Mouse (Mus musculus): ENCODE measurements at regions not wholly inside any gene's neighbourhood (a gene's known extent, or its start where the extent isn't known, plus 50 kb on each side); places are given as distances from the start of the nearest gene placed in this dataset.

GRCm38 (mm10) chr11:44238598-44238997, 161.3 kb upstream of the Il12b start:
- no peak for DNase-seq (ENCODE audit: low spot score)
- H3K36me3 ChIP-seq (ENCODE audit: control insufficient read depth, insufficient read depth, low read length) = no peaks in the 10 kb centered on the region
- no peaks in the 10 kb centered on the region for H3K27me3 ChIP-seq (ENCODE audit: control insufficient read depth, insufficient read depth, low read length)
- no peak overlapping the region for H3K4me3 ChIP-seq (ENCODE audit: low read depth, low read length)
- 88% methylated on average over 8 of the region's 8 CpGs for WGBS
- no peak overlapping the region for H3K9ac ChIP-seq (ENCODE audit: low read depth, low read length)
- no peak for ATAC-seq (ENCODE audit: low FRiP score)
- H3K27ac ChIP-seq (ENCODE audit: low read depth, low read length) = no peak overlapping the region
- H3K4me1 ChIP-seq (replicated peaks; ENCODE audit: control insufficient read depth, insufficient read depth, low read length) = no peaks in the 10 kb centered on the region
- no peak overlapping the region for H3K4me2 ChIP-seq (replicated peaks; ENCODE audit: low read depth, low read length)
- H3K9me3 ChIP-seq (ENCODE audit: control insufficient read depth, low read length) = no peaks in the 10 kb centered on the region

GRCm38 (mm10) chr11:44243184-44243583, 156.7 kb upstream of the Il12b start:
- no peak overlapping the region for H3K4me2 ChIP-seq (replicated peaks; ENCODE audit: low read depth, low read length)

GRCm38 (mm10) chr11:44251821-44252220, 148.0 kb upstream of the Il12b start:
- DNase-seq (ENCODE audit: low spot score) (no peak), ATAC-seq (ENCODE audit: low FRiP score) (no peak)
- Histone ChIP-seq H3K4me1 (replicated peaks; ENCODE audit: control insufficient read depth, insufficient read depth, low read length) (no peaks in the 10 kb centered on the region), H3K4me3 (ENCODE audit: low read depth, low read length) (no peak overlapping the region), H3K36me3 (ENCODE audit: control insufficient read depth, insufficient read depth, low read length) (no peaks in the 10 kb centered on the region), H3K4me2 (replicated peaks; ENCODE audit: low read depth, low read length) (no peak overlapping the region), H3K9me3 (ENCODE audit: control insufficient read depth, low read length) (no peaks in the 10 kb centered on the region), H3K27ac (ENCODE audit: low read depth, low read length) (no peak overlapping the region), H3K9ac (ENCODE audit: low read depth, low read length) (no peak overlapping the region), H3K27me3 (ENCODE audit: control insufficient read depth, insufficient read depth, low read length) (no peaks in the 10 kb centered on the region)
- 92% methylated on average over 5 of the region's 5 CpGs for WGBS

More at GRCm38 (mm10) chr11:44243184-44243583, 156.7 kb upstream of the Il12b start:
- DNase-seq (ENCODE audit: low spot score) = no peak
- H3K4me1 ChIP-seq (replicated peaks; ENCODE audit: control insufficient read depth, insufficient read depth, low read length) = no peaks in the 10 kb centered on the region
- no peak overlapping the region for H3K27ac ChIP-seq (ENCODE audit: low read depth, low read length)
- no peaks in the 10 kb centered on the region for H3K36me3 ChIP-seq (ENCODE audit: control insufficient read depth, insufficient read depth, low read length)
- 74% methylated on average over 2 of the region's 2 CpGs for WGBS
- no peak overlapping the region for H3K9ac ChIP-seq (ENCODE audit: low read depth, low read length)
- ATAC-seq (ENCODE audit: low FRiP score) = no peak
- no peak overlapping the region for H3K4me3 ChIP-seq (ENCODE audit: low read depth, low read length)
- no peaks in the 10 kb centered on the region for H3K9me3 ChIP-seq (ENCODE audit: control insufficient read depth, low read length)
- no peaks in the 10 kb centered on the region for H3K27me3 ChIP-seq (ENCODE audit: control insufficient read depth, insufficient read depth, low read length)

- Histone ChIP-seq H3K4me2 (replicated peaks; ENCODE audit: low read depth, low read length) (no peak overlapping the region), H3K27me3 (ENCODE audit: control insufficient read depth, insufficient read depth, low read length) (no peaks in the 10 kb centered on the region), H3K27ac (ENCODE audit: low read depth, low read length) (no peak overlapping the region), H3K36me3 (ENCODE audit: control insufficient read depth, insufficient read depth, low read length) (no peaks in the 10 kb centered on the region), H3K9me3 (ENCODE audit: control insufficient read depth, low read length) (no peaks in the 10 kb centered on the region), H3K9ac (ENCODE audit: low read depth, low read length) (no peak overlapping the region), H3K4me1 (replicated peaks; ENCODE audit: control insufficient read depth, insufficient read depth, low read length) (no peaks in the 10 kb centered on the region), H3K4me3 (ENCODE audit: low read depth, low read length) (no peak overlapping the region)
- DNase-seq (ENCODE audit: low spot score) (no peak), ATAC-seq (ENCODE audit: low FRiP score) (no peak)
- 83% methylated on average over 10 of the region's 10 CpGs for WGBS
These were observed 139.3 kb upstream of the Il12b start for GRCm38 (mm10) chr11:44260376-44261111.

- H3K27me3 ChIP-seq (ENCODE audit: control insufficient read depth, insufficient read depth, low read length) = no peaks in the 10 kb centered on the region
- no peak overlapping the region for H3K27ac ChIP-seq (ENCODE audit: low read depth, low read length)
- no peak for ATAC-seq (ENCODE audit: low FRiP score)
- WGBS = 85% methylated on average over 8 of the region's 8 CpGs
- no peak overlapping the region for H3K4me3 ChIP-seq (ENCODE audit: low read depth, low read length)
- no peaks in the 10 kb centered on the region for H3K4me1 ChIP-seq (replicated peaks; ENCODE audit: control insufficient read depth, insufficient read depth, low read length)
- no peak overlapping the region for H3K9ac ChIP-seq (ENCODE audit: low read depth, low read length)
- no peaks in the 10 kb centered on the region for H3K9me3 ChIP-seq (ENCODE audit: control insufficient read depth, low read length)
- H3K4me2 ChIP-seq (replicated peaks; ENCODE audit: low read depth, low read length) = no peak overlapping the region
- no peak for DNase-seq (ENCODE audit: low spot score)
- H3K36me3 ChIP-seq (ENCODE audit: control insufficient read depth, insufficient read depth, low read length) = no peaks in the 10 kb centered on the region
These were observed 138.2 kb upstream of the Il12b start for GRCm38 (mm10) chr11:44261657-44262056.

- Histone ChIP-seq H3K9ac (ENCODE audit: low read depth, low read length) (no peak overlapping the region), H3K36me3 (ENCODE audit: control insufficient read depth, insufficient read depth, low read length) (no peaks in the 10 kb centered on the region), H3K4me1 (replicated peaks; ENCODE audit: control insufficient read depth, insufficient read depth, low read length) (no peaks in the 10 kb centered on the region), H3K27me3 (ENCODE audit: control insufficient read depth, insufficient read depth, low read length) (no peaks in the 10 kb centered on the region), H3K4me2 (replicated peaks; ENCODE audit: low read depth, low read length) (no peak overlapping the region), H3K9me3 (ENCODE audit: control insufficient read depth, low read length) (no peaks in the 10 kb centered on the region), H3K27ac (ENCODE audit: low read depth, low read length) (no peak overlapping the region), H3K4me3 (ENCODE audit: low read depth, low read length) (no peak overlapping the region)
- DNase-seq (ENCODE audit: low spot score) = no peak
- WGBS = 83% methylated on average over 3 of the region's 3 CpGs
- no peak for ATAC-seq (ENCODE audit: low FRiP score)
These were observed 137.3 kb upstream of the Il12b start for GRCm38 (mm10) chr11:44262571-44262970.

GRCm38 (mm10) chr11:44272268-44272667, 127.6 kb upstream of the Il12b start:
- H3K36me3 ChIP-seq (ENCODE audit: control insufficient read depth, insufficient read depth, low read length) = no peaks in the 10 kb centered on the region
- no peaks in the 10 kb centered on the region for H3K27me3 ChIP-seq (ENCODE audit: control insufficient read depth, insufficient read depth, low read length)
- no peaks in the 10 kb centered on the region for H3K4me1 ChIP-seq (replicated peaks; ENCODE audit: control insufficient read depth, insufficient read depth, low read length)
- no peak for DNase-seq (ENCODE audit: low spot score)
- ATAC-seq (ENCODE audit: low FRiP score) = no peak
- H3K9ac ChIP-seq (ENCODE audit: low read depth, low read length) = no peak overlapping the region
- H3K27ac ChIP-seq (ENCODE audit: low read depth, low read length) = no peak overlapping the region
- H3K4me2 ChIP-seq (replicated peaks; ENCODE audit: low read depth, low read length) = no peak overlapping the region
- H3K4me3 ChIP-seq (ENCODE audit: low read depth, low read length) = no peak overlapping the region
- no peaks in the 10 kb centered on the region for H3K9me3 ChIP-seq (ENCODE audit: control insufficient read depth, low read length)

GRCm38 (mm10) chr11:44278521-44279208, 121.2 kb upstream of the Il12b start:
- no peak for DNase-seq (ENCODE audit: low spot score)
- 88% methylated on average over 7 of the region's 7 CpGs for WGBS
- H3K4me1 ChIP-seq (replicated peaks; ENCODE audit: control insufficient read depth, insufficient read depth, low read length) = no peaks in the 10 kb centered on the region
- H3K9me3 ChIP-seq (ENCODE audit: control insufficient read depth, low read length) = no peaks in the 10 kb centered on the region
- no peaks in the 10 kb centered on the region for H3K36me3 ChIP-seq (ENCODE audit: control insufficient read depth, insufficient read depth, low read length)
- ATAC-seq (ENCODE audit: low FRiP score) = no peak
- no peak overlapping the region for H3K9ac ChIP-seq (ENCODE audit: low read depth, low read length)
- H3K4me3 ChIP-seq (ENCODE audit: low read depth, low read length) = no peak overlapping the region
- no peak overlapping the region for H3K4me2 ChIP-seq (replicated peaks; ENCODE audit: low read depth, low read length)
- no peak overlapping the region for H3K27ac ChIP-seq (ENCODE audit: low read depth, low read length)
- H3K27me3 ChIP-seq (ENCODE audit: control insufficient read depth, insufficient read depth, low read length) = no peaks in the 10 kb centered on the region

GRCm38 (mm10) chr11:44285961-44286360, 113.9 kb upstream of the Il12b start:
- Histone ChIP-seq H3K4me2 (replicated peaks; ENCODE audit: low read depth, low read length) (no peak overlapping the region), H3K4me3 (ENCODE audit: low read depth, low read length) (no peak overlapping the region), H3K27me3 (ENCODE audit: control insufficient read depth, insufficient read depth, low read length) (no peaks in the 10 kb centered on the region), H3K36me3 (ENCODE audit: control insufficient read depth, insufficient read depth, low read length) (no peaks in the 10 kb centered on the region), H3K4me1 (replicated peaks; ENCODE audit: control insufficient read depth, insufficient read depth, low read length) (no peaks in the 10 kb centered on the region), H3K9ac (ENCODE audit: low read depth, low read length) (no peak overlapping the region), H3K9me3 (ENCODE audit: control insufficient read depth, low read length) (no peaks in the 10 kb centered on the region), H3K27ac (ENCODE audit: low read depth, low read length) (no peak overlapping the region)
- no peak for DNase-seq (ENCODE audit: low spot score)
- ATAC-seq (ENCODE audit: low FRiP score) = no peak
- WGBS = 83% methylated on average over 2 of the region's 2 CpGs
